Mouse (Mus musculus) hindbrain, embryonic 11.5 days (tissue): Measurements from ENCODE around the gene Slc38a10. TPM values are rescaled to one million over a fixed set of nuclear protein-coding genes. Genes with fewer than 3 reads are reported as not detected.

Source experiments
- ATAC-seq: fragments of 200-750 bp; cut with Nextera tagmentation; 2 replicates; pipeline ENCODE4 v1.8.0; 2017; ENCODE audit warnings: mild to moderate bottlenecking, moderate TSS enrichment, moderate library complexity; ENCODE audit not compliant: low FRiP score
- DNase-seq: peaks from one replicate; pipeline ENCODE4 v3.0.0-alpha.2; 2015; ENCODE audit warnings: low spot score
- H3K27ac ChIP-seq: fragments of 300-500 bp; sonication (generic); 2 replicates; pipeline ENCODE4 v1.5.1; 2014; ENCODE audit warnings: mild to moderate bottlenecking, low read depth, low read length
- H3K27me3 ChIP-seq: fragments of 300-500 bp; sonication (generic); 2 replicates; pipeline ENCODE4 v1.6.1; 2014; ENCODE audit warnings: mild to moderate bottlenecking, low read length, moderate library complexity, mixed read lengths; ENCODE audit not compliant: control insufficient read depth, insufficient read depth
- H3K36me3 ChIP-seq: fragments of 300-500 bp; sonication (generic); 2 replicates; pipeline ENCODE4 v1.6.1; 2014; ENCODE audit warnings: mild to moderate bottlenecking, low read length, moderate library complexity, mixed read lengths; ENCODE audit not compliant: control insufficient read depth, insufficient read depth
- H3K4me1 ChIP-seq: fragments of 300-500 bp; sonication (generic); replicated peaks from 2 replicates; pipeline ENCODE4 v1.6.1; 2014; ENCODE audit warnings: low read length, mixed read lengths; ENCODE audit not compliant: control insufficient read depth, insufficient read depth
- H3K4me2 ChIP-seq: fragments of 300-500 bp; sonication (generic); replicated peaks from 2 replicates; pipeline ENCODE4 v1.6.1; 2014; ENCODE audit warnings: mild to moderate bottlenecking, low read depth, low read length
- H3K4me3 ChIP-seq: fragments of 300-500 bp; sonication (generic); 2 replicates; pipeline ENCODE4 v1.5.1; 2014; ENCODE audit warnings: low read depth, low read length
- H3K9ac ChIP-seq: fragments of 300-500 bp; sonication (generic); 2 replicates; pipeline ENCODE4 v1.6.1; 2014; ENCODE audit warnings: low read depth, low read length
- H3K9me3 ChIP-seq: fragments of 300-500 bp; sonication (generic); 2 replicates; pipeline ENCODE4 v1.6.1; 2016; ENCODE audit warnings: low read length; ENCODE audit not compliant: control insufficient read depth
- WGBS: fragments of 180-500 bp; shearing (Covaris S2); extraction: QIAGEN DNeasy Blood & Tissue Kit; methylation state at CpG from one replicate; pipeline ENCODE4 v1.1.7; 2014; 5-methylcytosine and 5-hydroxymethylcytosine counted together
- polyA plus RNA-seq: library from polyadenylated mRNA; unstranded; fragments of >200 nt; fragmentation: Nextera tagmentation; extraction: Ambion mirVana; gene quantifications from 2 replicates; pipeline ENCODE4 v1.2.1, GENCODE M21; 2014

Gene Slc38a10
- polyA plus RNA-seq, 1 experiment from 2014 or later = 64.7 TPM

DNA sequence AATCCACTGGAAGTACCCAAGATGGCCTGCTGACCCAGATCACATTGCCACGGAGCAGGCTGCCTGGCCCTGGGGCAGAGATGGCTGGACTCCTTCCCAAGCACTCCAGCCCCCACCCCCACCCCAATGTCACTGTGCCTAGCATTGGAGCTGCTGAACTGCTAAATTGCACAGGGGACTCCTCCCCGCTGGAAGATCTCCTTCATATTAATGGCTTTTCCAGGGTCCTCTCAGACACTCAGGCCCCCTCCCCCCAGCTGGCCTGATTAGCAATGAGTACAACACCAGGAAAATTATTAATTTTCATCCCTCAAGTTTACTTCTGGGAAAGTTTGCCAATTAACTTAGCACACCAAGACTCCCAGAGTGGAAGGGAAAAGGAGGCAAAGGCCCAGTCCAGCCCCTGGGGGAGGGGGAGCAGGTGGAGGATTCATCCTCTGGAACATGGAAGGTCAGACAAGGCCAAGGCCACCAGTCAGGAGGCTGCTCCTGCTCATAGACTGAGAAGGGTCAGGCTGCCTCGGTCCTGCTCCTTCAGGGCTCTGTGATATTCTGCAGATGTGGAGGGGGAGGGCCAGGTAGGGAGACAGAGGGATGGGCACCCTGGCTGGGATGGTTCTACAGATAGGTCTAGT lies 31.4 kb upstream of the Slc38a10 start:
- no peaks in the 10 kb centered on the region for H3K9me3 ChIP-seq
- DNase-seq = peak; percentile 40
- WGBS = 23% methylated on average over 3 of the region's 3 CpGs
- peak overlapping the region; percentile 99 for H3K27ac ChIP-seq
- no peaks in the 10 kb centered on the region for H3K27me3 ChIP-seq
- H3K9ac ChIP-seq = no peak overlapping the region
- no peak overlapping the region for H3K4me2 ChIP-seq
- H3K4me3 ChIP-seq = no peak overlapping the region
- no peaks in the 10 kb centered on the region for H3K36me3 ChIP-seq
- ATAC-seq = 0 out of 2 replicates have a peak, but pooled peaks have one; percentile 21
- peaks cover 36% of the 10 kb centered on the region for H3K4me1 ChIP-seq

GRCm38 (mm10) chr11:120181379-120181778 lies 30.2 kb upstream of the Slc38a10 start:
- no peak overlapping the region for H3K4me3 ChIP-seq
- 63% methylated on average over 3 of the region's 3 CpGs for WGBS
- H3K27ac ChIP-seq = no peak overlapping the region
- H3K4me2 ChIP-seq = no peak overlapping the region
- H3K9me3 ChIP-seq = no peaks in the 10 kb centered on the region
- no peak for ATAC-seq
- no peak for DNase-seq
- no peaks in the 10 kb centered on the region for H3K36me3 ChIP-seq
- H3K4me1 ChIP-seq = peaks cover 36% of the 10 kb centered on the region
- no peak overlapping the region for H3K9ac ChIP-seq
- H3K27me3 ChIP-seq = no peaks in the 10 kb centered on the region

DNA sequence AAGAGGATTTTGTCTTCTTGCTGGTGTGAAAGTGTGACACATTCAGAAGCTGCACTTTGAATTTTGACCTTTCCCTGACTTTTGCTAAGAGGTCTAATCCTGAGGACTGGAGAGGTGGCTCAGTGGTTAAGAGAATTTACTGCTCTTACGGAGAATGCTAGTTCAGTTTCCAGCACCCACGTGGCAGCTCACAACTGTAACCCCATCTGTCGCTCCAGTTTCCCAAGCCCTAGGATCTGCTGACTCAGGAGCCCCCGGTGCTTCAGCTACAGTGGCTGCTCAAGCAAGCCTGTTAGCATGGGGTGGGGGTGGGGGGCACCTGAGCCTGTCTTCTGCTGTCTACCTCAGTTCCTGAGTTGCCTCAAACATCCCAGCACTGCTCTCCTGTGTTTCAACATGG lies 28.2 kb upstream of the Slc38a10 start:
- H3K27me3 ChIP-seq = no peaks in the 10 kb centered on the region
- H3K4me2 ChIP-seq = no peak overlapping the region
- H3K36me3 ChIP-seq = no peaks in the 10 kb centered on the region
- ATAC-seq (no peak), DNase-seq (no peak)
- no peak overlapping the region for H3K4me3 ChIP-seq
- 52% methylated on average over 4 of the region's 4 CpGs for WGBS
- H3K9me3 ChIP-seq = no peaks in the 10 kb centered on the region
- H3K27ac ChIP-seq = no peak overlapping the region
- peaks cover 21% of the 10 kb centered on the region for H3K4me1 ChIP-seq
- no peak overlapping the region for H3K9ac ChIP-seq

- H3K36me3 ChIP-seq = no peaks in the 10 kb centered on the region
- DNase-seq = no peak
- H3K4me1 ChIP-seq = 0 out of 2 replicates have a peak, but pooled peaks cover 3% of the 10 kb centered on the region
- H3K9me3 ChIP-seq = no peaks in the 10 kb centered on the region
- no peak overlapping the region for H3K9ac ChIP-seq
- H3K4me2 ChIP-seq = no peak overlapping the region
- WGBS = 80% methylated on average over 4 of the region's 4 CpGs
- H3K27ac ChIP-seq = no peak overlapping the region
- ATAC-seq = no peak
- H3K27me3 ChIP-seq = no peaks in the 10 kb centered on the region
- H3K4me3 ChIP-seq = no peak overlapping the region
Measured at GRCm38 (mm10) chr11:120175948-120176347, 24.8 kb upstream of the Slc38a10 start.

GRCm38 (mm10) chr11:120173213-120173612 lies 22.1 kb upstream of the Slc38a10 start:
- H3K4me1 ChIP-seq = peaks cover 6% of the 10 kb centered on the region; the same call in 1 of the 2 replicates
- H3K36me3 ChIP-seq = no peaks in the 10 kb centered on the region
- H3K27ac ChIP-seq = no peak overlapping the region
- DNase-seq (no peak), ATAC-seq (no peak)
- H3K9ac ChIP-seq = no peak overlapping the region
- no peaks in the 10 kb centered on the region; the same call in 1 of the 2 replicates for H3K27me3 ChIP-seq
- H3K4me3 ChIP-seq = no peak overlapping the region
- H3K4me2 ChIP-seq = no peak overlapping the region
- WGBS = 85% methylated on average over 14 of the region's 14 CpGs
- no peaks in the 10 kb centered on the region for H3K9me3 ChIP-seq

- DNase-seq (no peak), ATAC-seq (no peak)
- no peak overlapping the region for H3K27ac ChIP-seq
- no peaks in the 10 kb centered on the region for H3K9me3 ChIP-seq
- no peaks in the 10 kb centered on the region; the same call in 1 of the 2 replicates for H3K27me3 ChIP-seq
- peaks cover 9% of the 10 kb centered on the region; the same call in 1 of the 2 replicates for H3K4me1 ChIP-seq
- H3K4me2 ChIP-seq = no peak overlapping the region
- WGBS = 36% methylated on average over 8 of the region's 8 CpGs
- H3K4me3 ChIP-seq = no peak overlapping the region
- no peaks in the 10 kb centered on the region for H3K36me3 ChIP-seq
- no peak overlapping the region for H3K9ac ChIP-seq
Measured at GRCm38 (mm10) chr11:120171168-120171567, 20.0 kb upstream of the Slc38a10 start.

GRCm38 (mm10) chr11:120169208-120169992 lies 18.3 kb upstream of the Slc38a10 start:
- H3K27ac ChIP-seq = no peak overlapping the region
- peak overlapping the region; percentile 31 for H3K4me2 ChIP-seq
- DNase-seq (peak; percentile 89), ATAC-seq (peak; percentile 75)
- peaks cover 9% of the 10 kb centered on the region; the same call in 1 of the 2 replicates for H3K4me1 ChIP-seq
- H3K9ac ChIP-seq = peak overlapping the region; percentile 29; the same call in 1 of the 2 replicates
- WGBS = 26% methylated on average over 21 of the region's 21 CpGs
- H3K27me3 ChIP-seq = no peaks in the 10 kb centered on the region; the same call in 1 of the 2 replicates
- no peaks in the 10 kb centered on the region for H3K36me3 ChIP-seq
- H3K4me3 ChIP-seq = 0 out of 2 replicates have a peak overlapping the region, but pooled peaks have one; percentile 13
- no peaks in the 10 kb centered on the region for H3K9me3 ChIP-seq

DNA sequence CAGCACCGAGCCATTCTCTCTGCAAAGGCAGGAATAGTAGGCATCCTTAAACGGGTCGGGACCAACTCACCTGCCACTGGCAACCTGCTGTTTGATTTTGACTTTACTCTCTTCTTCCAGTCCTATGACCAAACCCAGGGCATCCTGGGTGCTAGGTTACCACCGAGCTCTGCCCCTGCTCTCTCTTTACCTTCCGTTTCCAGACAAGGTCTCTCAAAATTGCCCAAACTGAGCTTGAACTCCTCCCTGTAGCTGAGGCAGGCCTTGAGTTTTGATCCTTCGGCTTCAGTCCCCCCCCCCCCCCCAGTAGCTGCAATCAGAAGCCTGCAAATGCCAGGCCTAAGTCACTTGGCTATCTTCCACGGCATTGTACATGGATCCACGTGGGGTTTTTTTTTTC lies 17.4 kb upstream of the Slc38a10 start:
- Histone ChIP-seq H3K4me1 (peaks cover 9% of the 10 kb centered on the region; the same call in 1 of the 2 replicates), H3K4me3 (no peak overlapping the region), H3K9ac (no peak overlapping the region), H3K4me2 (no peak overlapping the region), H3K9me3 (no peaks in the 10 kb centered on the region), H3K36me3 (no peaks in the 10 kb centered on the region), H3K27ac (no peak overlapping the region), H3K27me3 (no peaks in the 10 kb centered on the region; the same call in 1 of the 2 replicates)
- 82% methylated on average over 8 of the region's 8 CpGs for WGBS
- no peak for ATAC-seq
- DNase-seq = no peak
